In genomic region chr5:115066245-115066644, GRCm38 (mm10) we compare ENCODE assay signal across 28 mouse cellular contexts. TPM values are rescaled to one million over a fixed set of nuclear protein-coding genes. Genes with fewer than 3 reads are reported as not detected.
"Had no signal": no experiment of that assay in that cellular context is flagged by ENCODE, and none has a peak within 500 bp of the region (broad histone marks: within the 10 kb centered on the region; RNA-seq: fewer than 3 reads in every experiment).

No protein-coding gene starts in this region.

- H3K27ac ChIP-seq: limb, embryonic 12.5 days; limb, embryonic 15.5 days; midbrain, embryonic 12.5 days; neural tube, embryonic 12.5 days; neural tube, embryonic 15.5 days; stomach, postnatal 0 days had no signal

- H3K9ac ChIP-seq: limb, embryonic 12.5 days; limb, embryonic 15.5 days; liver, embryonic 15.5 days; midbrain, embryonic 12.5 days; neural tube, embryonic 12.5 days; neural tube, embryonic 15.5 days had no signal

- H3K4me1 ChIP-seq: midbrain, embryonic 12.5 days; neural tube, embryonic 12.5 days had no signal

- DNase-seq: kidney, adult 18-20 months; kidney, adult 9 months; kidney, postnatal 14 days; kidney, postnatal 4 days; left cerebral cortex, postnatal 4 days; lung, adult 2 months; lung, postnatal 14 days; lung, postnatal 4 days; right cerebral cortex, adult 18-20 months; right cerebral cortex, postnatal 14 days; right cerebral cortex, postnatal 4 days; thymus, adult 18-20 months; thymus, postnatal 14 days; thymus, postnatal 4 days had no signal

- H3K4me3 ChIP-seq: limb, embryonic 12.5 days; limb, embryonic 15.5 days; liver, embryonic 15.5 days; midbrain, embryonic 12.5 days; neural tube, embryonic 12.5 days; neural tube, embryonic 15.5 days had no signal

- H3K4me2 ChIP-seq: limb, embryonic 12.5 days; limb, embryonic 15.5 days; liver, embryonic 15.5 days; midbrain, embryonic 12.5 days; neural tube, embryonic 12.5 days; neural tube, embryonic 15.5 days had no signal

- ATAC-seq: intestine, embryonic 16.5 days; midbrain, embryonic 16.5 days had no signal

- H3K9me3 ChIP-seq: limb, embryonic 12.5 days; limb, embryonic 15.5 days; liver, embryonic 15.5 days; midbrain, embryonic 12.5 days; neural tube, embryonic 12.5 days; neural tube, embryonic 15.5 days had no signal

- H3K27me3 ChIP-seq: limb, embryonic 12.5 days; limb, embryonic 15.5 days; liver, embryonic 15.5 days; midbrain, embryonic 12.5 days; neural tube, embryonic 12.5 days; neural tube, embryonic 15.5 days had no signal

RNA-seq across cellular contexts. Expression of gene Gm10401, which starts 31.9 kb away (rescaled TPM):
- total RNA-seq: layer of hippocampus, adult 18-20 months; layer of hippocampus, postnatal 14 days; left cerebral cortex, adult 8-10 months; left cerebral cortex, postnatal 14 days; left cerebral cortex, postnatal 4 days; megakaryocyte progenitor cell, adult 5-6 weeks had no signal
- polyA plus RNA-seq: lung, adult 2 months had no signal
